Comparison of ENCODE assay signal across 25 mouse cellular contexts in genomic region chr6:113837740-113838139, GRCm38 (mm10).
"Had no signal": no experiment of that assay in that cellular context is flagged by ENCODE, and none has a peak within 500 bp of the region (broad histone marks: within the 10 kb centered on the region; RNA-seq: fewer than 3 reads in every experiment).

No protein-coding gene starts in this region.

- H3K9ac ChIP-seq: heart, embryonic 13.5 days; heart, embryonic 15.5 days; hindbrain, embryonic 13.5 days; hindbrain, embryonic 15.5 days; kidney, embryonic 15.5 days; limb, embryonic 13.5 days; limb, embryonic 15.5 days; liver, embryonic 12.5 days had no signal

- H3K4me2 ChIP-seq: heart, embryonic 11.5 days; heart, embryonic 13.5 days; heart, embryonic 15.5 days; hindbrain, embryonic 13.5 days; hindbrain, embryonic 15.5 days; kidney, embryonic 15.5 days; limb, embryonic 13.5 days; limb, embryonic 15.5 days; liver, embryonic 12.5 days had no signal

- H3K27ac ChIP-seq: gastrocnemius, adult 2 months; heart, embryonic 13.5 days; heart, embryonic 15.5 days; hindbrain, embryonic 13.5 days; hindbrain, embryonic 15.5 days; hindbrain, postnatal 0 days; kidney, embryonic 15.5 days; kidney, postnatal 0 days; limb, embryonic 13.5 days; limb, embryonic 15.5 days; liver, embryonic 12.5 days had no signal

- H3K4me1 ChIP-seq: hindbrain, embryonic 15.5 days; kidney, embryonic 15.5 days; limb, embryonic 13.5 days; limb, embryonic 15.5 days; liver, embryonic 12.5 days had no signal

- ATAC-seq: hindbrain, postnatal 0 days; intestine, embryonic 16.5 days; liver, embryonic 12.5 days had no signal

- DNase-seq: gastrocnemius, adult 2 months; gastrocnemius, postnatal 10 days; gastrocnemius, postnatal 36 days; heart, adult 18-20 months; heart, postnatal 4 days; kidney, adult 11 months; kidney, adult 2 months; kidney, adult 9 months; kidney, postnatal 14 days; kidney, postnatal 36 days; layer of hippocampus, adult 9-11 months; layer of hippocampus, postnatal 36 days; left cerebral cortex, postnatal 4 days had no signal

- H3K4me3 ChIP-seq: gastrocnemius, adult 2 months; heart, embryonic 13.5 days; heart, embryonic 15.5 days; hindbrain, embryonic 13.5 days; hindbrain, embryonic 15.5 days; kidney, embryonic 15.5 days; limb, embryonic 13.5 days; limb, embryonic 15.5 days; liver, embryonic 12.5 days had no signal

- H3K36me3 ChIP-seq: heart, embryonic 13.5 days; heart, embryonic 15.5 days; kidney, embryonic 15.5 days; limb, embryonic 13.5 days; limb, embryonic 15.5 days; liver, embryonic 12.5 days had no signal

- H3K9me3 ChIP-seq: heart, embryonic 13.5 days; heart, embryonic 15.5 days; hindbrain, embryonic 13.5 days; hindbrain, embryonic 15.5 days; kidney, embryonic 15.5 days; limb, embryonic 13.5 days; limb, embryonic 15.5 days; liver, embryonic 12.5 days had no signal

- H3K27me3 ChIP-seq: hindbrain, embryonic 13.5 days; hindbrain, embryonic 15.5 days; kidney, embryonic 15.5 days; limb, embryonic 13.5 days; limb, embryonic 15.5 days; liver, embryonic 12.5 days had no signal
